Comparison of ENCODE assay signal across 21 mouse cellular contexts in genomic region chr15:92416658-92417057, GRCm38 (mm10). TPM values are rescaled to one million over a fixed set of nuclear protein-coding genes. Genes with fewer than 3 reads are reported as not detected.
DNase-seq lines count a peak whose midpoint lies in the region; ATAC-seq and TF ChIP-seq lines count a peak whose summit lies in the region.
"Had no signal": no experiment of that assay in that cellular context is flagged by ENCODE, and none has a peak within 500 bp of the region (broad histone marks: within the 10 kb centered on the region; RNA-seq: fewer than 3 reads in every experiment).

No protein-coding gene starts in this region.

- 0 out of 2 replicates have a peak, but pooled peaks cover 3% of the 10 kb centered on the region for H3K27me3 ChIP-seq in forebrain, embryonic 13.5 days
- H3K27me3 ChIP-seq in forebrain, postnatal 0 days (ENCODE audit: insufficient read depth, low read length), result no peaks in the 10 kb centered on the region
- no peaks in the 10 kb centered on the region for H3K27me3 ChIP-seq in kidney, postnatal 0 days (ENCODE audit: insufficient read depth, low read length)
- H3K27me3 ChIP-seq in embryonic facial prominence, embryonic 14.5 days (replicated peaks; ENCODE audit: control insufficient read depth, insufficient read depth, low read length), result no peaks in the 10 kb centered on the region
- no peaks in the 10 kb centered on the region for H3K27me3 ChIP-seq in limb, embryonic 14.5 days (ENCODE audit: control insufficient read depth, insufficient read depth, low read length)
- H3K27me3 ChIP-seq: CH12.LX; embryonic facial prominence, embryonic 12.5 days; heart, embryonic 12.5 days; hindbrain, embryonic 15.5 days had no signal

- peaks cover 33% of the 10 kb centered on the region for H3K4me1 ChIP-seq in forebrain, embryonic 13.5 days
- H3K4me1 ChIP-seq in forebrain, postnatal 0 days (ENCODE audit: insufficient read depth), result 0 out of 2 replicates have a peak, but pooled peaks cover 7% of the 10 kb centered on the region
- H3K4me1 ChIP-seq in kidney, postnatal 0 days (replicated peaks; ENCODE audit: insufficient read depth, low read length), result no peaks in the 10 kb centered on the region
- peaks cover 6% of the 10 kb centered on the region; the same call in 1 of the 2 replicates for H3K4me1 ChIP-seq in embryonic facial prominence, embryonic 14.5 days (ENCODE audit: control insufficient read depth, insufficient read depth, low read length)
- H3K4me1 ChIP-seq in limb, embryonic 14.5 days (ENCODE audit: control insufficient read depth, insufficient read depth, low read length), result peaks cover 15% of the 10 kb centered on the region
- H3K4me1 ChIP-seq: heart, embryonic 12.5 days had no signal

- TF ChIP-seq CTCF in forebrain, postnatal 0 days (IDR thresholded peaks at IDR 0.05; ENCODE audit: low read depth), result no peak
- TF ChIP-seq CTCF in kidney, postnatal 0 days (IDR thresholded peaks at IDR 0.05; ENCODE audit: low read depth), result no peak

- no peak overlapping the region for H3K27ac ChIP-seq in forebrain, embryonic 13.5 days
- no peak overlapping the region for H3K27ac ChIP-seq in forebrain, postnatal 0 days (ENCODE audit: low read depth, low read length)
- no peak overlapping the region for H3K27ac ChIP-seq in kidney, postnatal 0 days
- H3K27ac ChIP-seq in embryonic facial prominence, embryonic 14.5 days (replicated peaks; ENCODE audit: low read depth, low read length), result no peak overlapping the region
- no peak overlapping the region for H3K27ac ChIP-seq in limb, embryonic 14.5 days (replicated peaks; ENCODE audit: low read depth, low read length)
- H3K27ac ChIP-seq: embryonic facial prominence, embryonic 12.5 days; hindbrain, embryonic 10.5 days; hindbrain, embryonic 15.5 days had no signal

- 28% methylated on average over 7 of the region's 7 CpGs for WGBS in forebrain, embryonic 13.5 days
- 22% methylated on average over 7 of the region's 7 CpGs for WGBS in forebrain, postnatal 0 days
- 40% methylated on average over 7 of the region's 7 CpGs for WGBS in kidney, postnatal 0 days
- WGBS in embryonic facial prominence, embryonic 14.5 days, result 35% methylated on average over 7 of the region's 7 CpGs
- 23% methylated on average over 7 of the region's 7 CpGs for WGBS in limb, embryonic 14.5 days

- ATAC-seq in forebrain, embryonic 13.5 days, result peak; percentile 72
- ATAC-seq in forebrain, postnatal 0 days, result no peak
- ATAC-seq in kidney, postnatal 0 days (replicated peaks; ENCODE audit: low FRiP score, low read depth), result no peak
- ATAC-seq in embryonic facial prominence, embryonic 14.5 days (ENCODE audit: low read depth), result no peak
- ATAC-seq in limb, embryonic 14.5 days (ENCODE audit: low FRiP score, low read depth), result 0 out of 2 replicates have a peak, but pooled peaks have one; percentile 19
- ATAC-seq: activated CD4-positive, CD25-positive, alpha-beta regulatory T cell, adult 4 months; inflammation-experienced regulatory T-cells, adult 6 months; intestine, postnatal 0 days; Patski had no signal

- H3K4me2 ChIP-seq in forebrain, embryonic 13.5 days, result no peak overlapping the region
- H3K4me2 ChIP-seq in forebrain, postnatal 0 days (ENCODE audit: low read depth), result no peak overlapping the region
- no peak overlapping the region for H3K4me2 ChIP-seq in kidney, postnatal 0 days (ENCODE audit: low read length)
- H3K4me2 ChIP-seq in embryonic facial prominence, embryonic 14.5 days (ENCODE audit: low read depth, low read length), result no peak overlapping the region
- no peak overlapping the region for H3K4me2 ChIP-seq in limb, embryonic 14.5 days (replicated peaks; ENCODE audit: low read depth, low read length, severe bottlenecking)
- H3K4me2 ChIP-seq: embryonic facial prominence, embryonic 12.5 days; heart, embryonic 12.5 days; hindbrain, embryonic 15.5 days had no signal

- no peaks in the 10 kb centered on the region for H3K36me3 ChIP-seq in forebrain, embryonic 13.5 days (ENCODE audit: poor library complexity, severe bottlenecking)
- no peaks in the 10 kb centered on the region for H3K36me3 ChIP-seq in forebrain, postnatal 0 days (ENCODE audit: insufficient read depth)
- H3K36me3 ChIP-seq in kidney, postnatal 0 days (ENCODE audit: insufficient read depth, low read length), result no peaks in the 10 kb centered on the region
- H3K36me3 ChIP-seq in embryonic facial prominence, embryonic 14.5 days (ENCODE audit: control insufficient read depth, insufficient read depth, low read length), result no peaks in the 10 kb centered on the region
- no peaks in the 10 kb centered on the region for H3K36me3 ChIP-seq in limb, embryonic 14.5 days (ENCODE audit: control insufficient read depth, insufficient read depth, low read length)
- H3K36me3 ChIP-seq: embryonic facial prominence, embryonic 12.5 days; heart, embryonic 12.5 days; hindbrain, embryonic 10.5 days; hindbrain, embryonic 15.5 days had no signal

- TF ChIP-seq POLR2A in limb, embryonic 14.5 days (IDR thresholded peaks at IDR 0.05; ENCODE audit: borderline replicate concordance, extremely low read depth, insufficient read depth, insufficient read length), result no peak

- H3K9ac ChIP-seq in forebrain, embryonic 13.5 days, result no peak overlapping the region
- no peak overlapping the region for H3K9ac ChIP-seq in forebrain, postnatal 0 days
- no peak overlapping the region for H3K9ac ChIP-seq in kidney, postnatal 0 days (ENCODE audit: low read depth, low read length)
- H3K9ac ChIP-seq in embryonic facial prominence, embryonic 14.5 days (ENCODE audit: low read depth, low read length), result no peak overlapping the region
- no peak overlapping the region for H3K9ac ChIP-seq in limb, embryonic 14.5 days (ENCODE audit: low read depth, low read length, severe bottlenecking)
- H3K9ac ChIP-seq: embryonic facial prominence, embryonic 12.5 days; heart, embryonic 12.5 days; hindbrain, embryonic 15.5 days had no signal

- no peak for DNase-seq in forebrain, postnatal 0 days
- DNase-seq in kidney, postnatal 0 days (ENCODE audit: low spot score), result peak; percentile 25
- DNase-seq in kidney, adult 9 months, result no peak
- DNase-seq in embryonic facial prominence, embryonic 14.5 days (ENCODE audit: low spot score), result peak; percentile 29
- no peak for DNase-seq in limb, embryonic 14.5 days (ENCODE audit: low spot score)
- DNase-seq in layer of hippocampus, postnatal 36 days, result no peak
- DNase-seq: adrenal gland, postnatal 14 days; cerebellum, adult 18-20 months; cerebellum, postnatal 10 days; gastrocnemius, postnatal 10 days had no signal

- no peak overlapping the region for H3K4me3 ChIP-seq in forebrain, embryonic 13.5 days
- no peak overlapping the region for H3K4me3 ChIP-seq in forebrain, postnatal 0 days (ENCODE audit: low read depth, low read length)
- H3K4me3 ChIP-seq in kidney, postnatal 0 days (replicated peaks; ENCODE audit: low read depth, low read length), result no peak overlapping the region
- H3K4me3 ChIP-seq in embryonic facial prominence, embryonic 14.5 days (ENCODE audit: low read depth, low read length), result no peak overlapping the region
- no peak overlapping the region for H3K4me3 ChIP-seq in limb, embryonic 14.5 days (replicated peaks; ENCODE audit: low read length)
- H3K4me3 ChIP-seq: embryonic facial prominence, embryonic 12.5 days; heart, embryonic 12.5 days; hindbrain, embryonic 10.5 days; hindbrain, embryonic 15.5 days had no signal

- H3K9me3 ChIP-seq in forebrain, embryonic 13.5 days (replicated peaks), result no peaks in the 10 kb centered on the region
- no peaks in the 10 kb centered on the region for H3K9me3 ChIP-seq in forebrain, postnatal 0 days (ENCODE audit: low read length)
- no peaks in the 10 kb centered on the region for H3K9me3 ChIP-seq in kidney, postnatal 0 days (replicated peaks; ENCODE audit: low read length)
- no peaks in the 10 kb centered on the region for H3K9me3 ChIP-seq in embryonic facial prominence, embryonic 14.5 days (ENCODE audit: control insufficient read depth, low read length)
- H3K9me3 ChIP-seq in limb, embryonic 14.5 days (ENCODE audit: control insufficient read depth, low read length), result no peaks in the 10 kb centered on the region
- H3K9me3 ChIP-seq: embryonic facial prominence, embryonic 12.5 days; heart, embryonic 12.5 days; hindbrain, embryonic 10.5 days; hindbrain, embryonic 15.5 days had no signal

RNA-seq across cellular contexts. Expression of gene Pdzrn4, which starts 20.0 kb away (rescaled TPM):
- 10.3 and 10.5 TPM in 2 replicates for polyA plus RNA-seq in forebrain, embryonic 13.5 days (2015; fragmentation: Nextera tagmentation; extraction: Ambion mirVana)
- 15.6 and 20.7 TPM in 2 replicates for total RNA-seq in forebrain, postnatal 0 days (2014; rRNA removed)
- polyA plus RNA-seq in forebrain, postnatal 0 days (2015; fragmentation: Nextera tagmentation; extraction: Ambion mirVana), result 12.4 and 16.3 TPM in 2 replicates
- polyA plus RNA-seq in kidney, postnatal 0 days (2015; fragmentation: Nextera tagmentation; extraction: Ambion mirVana), result 2.7 and 2.8 TPM in 2 replicates
- 4.3 and 4.4 TPM in 2 replicates for polyA plus RNA-seq in embryonic facial prominence, embryonic 14.5 days (2014; fragmentation: Nextera tagmentation; extraction: Ambion mirVana)
- polyA plus RNA-seq in limb, embryonic 14.5 days (2012; rRNA removed), result 1.4 and 1.8 TPM in 2 replicates
- 1.9 and 3.1 TPM in 2 replicates for polyA plus RNA-seq in limb, embryonic 14.5 days (2014; fragmentation: Nextera tagmentation; extraction: Ambion mirVana)
- total RNA-seq in layer of hippocampus, postnatal 36 days (2021), result 1 to 10 TPM; 5.9 to 6.7 TPM
- total RNA-seq: adrenal gland, adult 18-20 months; adrenal gland, postnatal 14 days; CH12.LX had no signal
- polyA plus RNA-seq: inflammation-experienced regulatory T-cells, adult 6 months; Patski had no signal

Comparison
In these comparisons a context has a peak if more than half of its experiments do, and no peak if none do; other contexts are left out.
1. ATAC-seq: peak in forebrain, embryonic 13.5 days (single experiment) and limb, embryonic 14.5 days (single experiment); none in forebrain, postnatal 0 days (single experiment), kidney, postnatal 0 days (single experiment) and embryonic facial prominence, embryonic 14.5 days (single experiment).
2. DNase-seq: peak in kidney, postnatal 0 days (single experiment) and embryonic facial prominence, embryonic 14.5 days (single experiment); none in forebrain, postnatal 0 days (single experiment), kidney, adult 9 months (single experiment), limb, embryonic 14.5 days (single experiment) and layer of hippocampus, postnatal 36 days (0 of 2).